Mouse (Mus musculus): ENCODE results near the gene Nln. TPM values are rescaled to one million over a fixed set of nuclear protein-coding genes. Genes with fewer than 3 reads are reported as not detected.

The Nln gene
- total RNA-seq, 2 experiments from 2014 or later, result 6.7 to 7.3 TPM

GRCm38 (mm10) chr13:104089387-104089786 lies 20.0 kb downstream of the Nln start:
- TF ChIP-seq CTCF (IDR thresholded peaks at IDR 0.05), result peak; percentile 83
- peak; percentile 53 for DNase-seq

GRCm38 (mm10) chr13:104084600-104084999 lies 24.8 kb downstream of the Nln start:
- intact Hi-C loops (cut with DNase I), result no loop called here
- DNase-seq, result no peak
- Histone ChIP-seq H3K4me3 (no peak overlapping the region), H3K27ac (no peak overlapping the region)
- no peak for TF ChIP-seq CTCF (IDR thresholded peaks at IDR 0.05)

More at GRCm38 (mm10) chr13:104089387-104089786, 20.0 kb downstream of the Nln start:
- no peak overlapping the region for H3K27ac ChIP-seq
- H3K4me3 ChIP-seq, result no peak overlapping the region
- intact Hi-C loops (cut with DNase I), result loop anchor here (5.0 kb wide), 1 partner anchor 387 kb away; no protein-coding TSS in a partner anchor

- DNase-seq, result no peak
- intact Hi-C loops (cut with DNase I), result no loop called here
- H3K27ac ChIP-seq, result no peak overlapping the region
Observed at GRCm38 (mm10) chr13:104082504-104082903, 26.9 kb downstream of the Nln start.

GRCm38 (mm10) chr13:104076993-104077392 lies 32.4 kb downstream of the Nln start:
- Histone ChIP-seq H3K27ac (no peak overlapping the region), H3K4me3 (no peak overlapping the region)
- intact Hi-C loops (cut with DNase I), result no loop called here
- DNase-seq, result no peak
- no peak for TF ChIP-seq CTCF (IDR thresholded peaks at IDR 0.05)

More at GRCm38 (mm10) chr13:104082504-104082903, 26.9 kb downstream of the Nln start:
- TF ChIP-seq CTCF (IDR thresholded peaks at IDR 0.05), result no peak
- H3K4me3 ChIP-seq, result no peak overlapping the region

- Histone ChIP-seq H3K4me3 (peak overlapping the region; percentile 46), H3K27ac (0 out of 2 replicates have a peak overlapping the region, but pooled peaks have one; percentile 7)
- TF ChIP-seq CTCF (IDR thresholded peaks at IDR 0.05), result no peak
- peak; percentile 59 for DNase-seq
- intact Hi-C loops (cut with DNase I), result no loop called here
Observed at GRCm38 (mm10) chr13:104074731-104075130, 34.7 kb downstream of the Nln start.

DNA sequence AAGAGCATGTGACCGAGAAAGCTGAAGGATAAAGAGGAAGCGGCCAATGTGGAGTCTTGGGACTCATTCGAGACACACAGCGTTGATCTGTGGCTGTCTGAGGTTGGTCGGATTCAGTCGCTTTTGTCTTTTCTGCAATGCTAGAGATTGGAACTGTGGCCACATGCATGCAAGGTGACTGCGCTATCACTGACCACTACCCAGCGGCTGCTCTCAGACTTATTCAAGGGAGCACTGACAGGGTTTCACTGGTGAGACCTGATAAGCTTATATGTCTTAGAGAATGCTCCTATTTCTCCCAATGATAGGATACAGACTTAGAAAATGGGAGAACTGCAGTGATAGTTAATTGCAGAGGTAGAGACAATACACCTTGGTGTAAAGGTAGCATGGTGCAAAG lies 35.2 kb downstream of the Nln start:
- DNase-seq, result no peak
- no peak overlapping the region for H3K27ac ChIP-seq
- no peak overlapping the region for H3K4me3 ChIP-seq
- TF ChIP-seq CTCF (IDR thresholded peaks at IDR 0.05), result no peak
- intact Hi-C loops (cut with DNase I), result no loop called here

GRCm38 (mm10) chr13:104072351-104072750 lies 37.1 kb downstream of the Nln start:
- DNase-seq, result no peak
- TF ChIP-seq CTCF (IDR thresholded peaks at IDR 0.05), result no peak
- Histone ChIP-seq H3K4me3 (no peak overlapping the region), H3K27ac (no peak overlapping the region)
- intact Hi-C loops (cut with DNase I), result no loop called here

- H3K4me3 ChIP-seq, result no peak overlapping the region
- H3K27ac ChIP-seq, result peak overlapping the region; percentile 31
- DNase-seq, result no peak
- no peak for TF ChIP-seq CTCF (IDR thresholded peaks at IDR 0.05)
- intact Hi-C loops (cut with DNase I), result no loop called here
Observed at GRCm38 (mm10) chr13:104070703-104071102, 38.7 kb downstream of the Nln start.

- no peak for DNase-seq
- TF ChIP-seq CTCF (IDR thresholded peaks at IDR 0.05), result no peak
- intact Hi-C loops (cut with DNase I), result no loop called here
- H3K4me3 ChIP-seq, result no peak overlapping the region
- H3K27ac ChIP-seq, result no peak overlapping the region
Observed at GRCm38 (mm10) chr13:104069216-104069615, 40.2 kb downstream of the Nln start.

- intact Hi-C loops (cut with DNase I), result no loop called here
- Histone ChIP-seq H3K4me3 (no peak overlapping the region), H3K27ac (no peak overlapping the region)
- no peak for TF ChIP-seq CTCF (IDR thresholded peaks at IDR 0.05)
- no peak for DNase-seq
Observed at GRCm38 (mm10) chr13:104065649-104066347, 43.6 kb downstream of the Nln start.

GRCm38 (mm10) chr13:104063061-104063460 lies 46.4 kb downstream of the Nln start:
- no peak for TF ChIP-seq CTCF (IDR thresholded peaks at IDR 0.05)
- intact Hi-C loops (cut with DNase I), result no loop called here
- DNase-seq, result no peak
- Histone ChIP-seq H3K27ac (no peak overlapping the region), H3K4me3 (no peak overlapping the region)

DNA sequence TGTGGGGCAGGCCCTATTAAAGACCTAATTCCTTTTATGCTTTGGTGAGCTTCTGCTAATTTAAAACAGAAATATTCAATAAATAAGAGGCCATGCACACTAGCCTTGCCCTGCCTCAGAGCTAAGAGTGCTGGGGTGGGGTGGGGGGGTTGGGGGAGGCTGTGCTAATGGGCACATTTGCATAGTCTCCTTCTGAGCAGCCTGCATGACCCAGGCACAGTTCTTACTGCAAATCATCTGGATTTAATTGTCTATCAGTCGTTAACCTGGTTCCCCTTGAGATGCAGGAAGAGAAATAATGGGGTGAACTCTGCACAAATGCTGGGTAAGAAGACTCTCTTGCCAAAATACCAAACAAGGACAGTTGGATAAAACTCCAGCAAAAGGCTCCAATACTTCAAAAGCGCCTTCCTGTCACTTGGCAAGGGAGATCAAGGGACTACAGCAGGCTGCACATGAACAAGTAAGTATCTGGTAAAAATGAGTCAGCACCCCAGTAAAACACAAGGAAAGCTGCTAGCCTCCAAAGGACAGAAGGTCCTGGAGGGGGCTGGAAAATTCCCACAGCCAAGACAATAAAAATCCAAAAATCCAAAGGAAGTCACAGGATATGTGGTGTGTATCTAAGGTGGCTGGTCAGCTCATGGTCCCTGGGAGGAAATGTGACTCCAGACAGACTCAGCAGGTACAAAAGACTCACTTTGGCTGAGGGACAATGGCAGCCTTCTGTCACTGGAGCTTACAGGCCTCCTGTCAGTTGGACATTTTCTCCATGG lies 47.3 kb downstream of the Nln start:
- no peak for TF ChIP-seq CTCF (IDR thresholded peaks at IDR 0.05)
- Histone ChIP-seq H3K4me3 (no peak overlapping the region), H3K27ac (no peak overlapping the region)
- intact Hi-C loops (cut with DNase I), result no loop called here
- DNase-seq, result no peak

GRCm38 (mm10) chr13:104060231-104060630 lies 49.2 kb downstream of the Nln start:
- Histone ChIP-seq H3K4me3 (no peak overlapping the region), H3K27ac (no peak overlapping the region)
- no peak for TF ChIP-seq CTCF (IDR thresholded peaks at IDR 0.05)
- DNase-seq, result no peak
- intact Hi-C loops (cut with DNase I), result no loop called here
